Mouse (Mus musculus): ENCODE measurements around the gene Flt3l.

- no peak for TF ChIP-seq CTCF (IDR thresholded peaks at IDR 0.05; ENCODE audit: borderline replicate concordance, insufficient read depth, low read depth, low read length)
- TF ChIP-seq POLR2A (IDR thresholded peaks at IDR 0.05; ENCODE audit: borderline replicate concordance, insufficient read depth, low read length), result no peak
Observed at GRCm38 (mm10) chr7:45137171-45138006, 1.2 kb upstream of the Flt3l start.
